Mouse (Mus musculus) Patski (cell line): ENCODE data around the gene Timp2. TPM values are rescaled to one million over a fixed set of nuclear protein-coding genes. Genes with fewer than 3 reads are reported as not detected.
A peak's percentile ranks its signal among the peaks of the same experiment; 100 is the strongest.

Experiments used
- ATAC-seq: fragments of 100-300 bp; one replicate; pipeline ENCODE4 v1.8.0; 2021
- CTCF ChIA-PET: fragments of 350-600 bp; sonication (Branson Sonifier 250); formaldehyde crosslinking; loops from one replicate; lab custom pipeline; 2022; ENCODE audit warnings: inconsistent platforms; lab: Charles Lee
- POLR2A ChIA-PET: fragments of 350-600 bp; sonication (Branson Sonifier 250); formaldehyde crosslinking; loops from one replicate; lab custom pipeline; 2022; ENCODE audit warnings: antibody characterized with exemption, inconsistent platforms; lab: Charles Lee
- DNase-seq: peaks from one replicate; pipeline ENCODE4 v3.0.0-alpha.2; 2011; ENCODE audit warnings: low read depth, low spot score
- H3K27me3 ChIP-seq: fragments of 371-371 bp; one replicate; pipeline ENCODE4 v1.5.1; 2021
- CTCF ChIP-seq: fragments of 100-300 bp; IDR thresholded peaks from one replicate; pipeline ENCODE4 v1.5.1; 2021
- in situ Hi-C: fragments of 300-500 bp; cut with MboI; formaldehyde crosslinking; loops from 3 replicates; pipeline ENCODE4 v1.11.1; 2018; ENCODE audit warnings: low pct_unique_long_range_greater_than_20kb, mixed read lengths
- polyA plus RNA-seq: library from polyadenylated mRNA; unstranded; gene quantifications from one replicate; pipeline ENCODE4 v1.2.3, GENCODE M21; 2021

The Timp2 gene
- polyA plus RNA-seq, 1 experiment from 2014 or later = 459 TPM

GRCm38 (mm10) chr11:118360491-118360890 is 5.0 kb upstream of the Timp2 start:
- ChIA-PET POLR2A (no interaction called here), CTCF (interaction anchor here (1.0 kb wide), 1 partner anchor 11 kb away, joined by 3 read pairs; no protein-coding TSS in a partner anchor)
- no peak for TF ChIP-seq CTCF
- no peaks in the 10 kb centered on the region for H3K27me3 ChIP-seq
- no peak for DNase-seq
- in situ Hi-C loops = no loop called here
- ATAC-seq = no peak

- DNase-seq (no peak), ATAC-seq (peak; percentile 89)
- TF ChIP-seq CTCF = no peak
- in situ Hi-C loops = no loop called here
- no peaks in the 10 kb centered on the region for H3K27me3 ChIP-seq
- ChIA-PET CTCF (no interaction called here), POLR2A (interaction anchor here (2.2 kb wide), 1 partner anchor 27 kb away, joined by 8 read pairs; no protein-coding TSS in a partner anchor)
Observed at GRCm38 (mm10) chr11:118355205-118355604, 335 bp downstream of the Timp2 start.

- H3K27me3 ChIP-seq = no peaks in the 10 kb centered on the region
- DNase-seq (no peak), ATAC-seq (peak; percentile 26)
- CTCF ChIA-PET = interaction anchor here (1.1 kb wide), 1 partner anchor 47 kb away, joined by 3 read pairs; the partner anchor contains the start of gene Lgals3bp
- in situ Hi-C loops = no loop called here
- POLR2A ChIA-PET = interaction anchor here (0.7 to 2.2 kb wide), 5 partner anchors 8 to 38 kb away, joined by 3 to 8 read pairs (median 4); no protein-coding TSS in a partner anchor
- TF ChIP-seq CTCF = no peak
Observed at GRCm38 (mm10) chr11:118354636-118355191, 826 bp downstream of the Timp2 start.

GRCm38 (mm10) chr11:118349494-118349893 is 6.0 kb downstream of the Timp2 start:
- POLR2A ChIA-PET = interaction anchor here (0.6 to 2.3 kb wide), 5 partner anchors 11 to 215 kb away, joined by 3 to 5 read pairs (median 3); no protein-coding TSS in a partner anchor
- H3K27me3 ChIP-seq = no peaks in the 10 kb centered on the region
- in situ Hi-C loops = no loop called here
- CTCF ChIA-PET = interaction anchor here (0.9 to 1.4 kb wide), 2 partner anchors 11 to 14 kb away, joined by 3 to 5 read pairs; no protein-coding TSS in a partner anchor
- DNase-seq = no peak
- no peak for ATAC-seq
- no peak for TF ChIP-seq CTCF

- POLR2A ChIA-PET = interaction anchor here (0.6 to 1.0 kb wide), 3 partner anchors 13 to 215 kb away, joined by 3 read pairs; no protein-coding TSS in a partner anchor
- ATAC-seq = no peak
- no peak for DNase-seq
- in situ Hi-C loops = no loop called here
- TF ChIP-seq CTCF = no peak
- CTCF ChIA-PET = no interaction called here
- H3K27me3 ChIP-seq = no peaks in the 10 kb centered on the region
Observed at GRCm38 (mm10) chr11:118348877-118349276, 6.7 kb downstream of the Timp2 start.

GRCm38 (mm10) chr11:118348419-118348818 is 7.1 kb downstream of the Timp2 start:
- DNase-seq (no peak), ATAC-seq (no peak)
- no peak for TF ChIP-seq CTCF
- ChIA-PET POLR2A (interaction anchor here (1.0 kb wide), 1 partner anchor 17 kb away, joined by 3 read pairs; no protein-coding TSS in a partner anchor), CTCF (no interaction called here)
- in situ Hi-C loops = no loop called here
- H3K27me3 ChIP-seq = no peaks in the 10 kb centered on the region

- no peak for ATAC-seq
- in situ Hi-C loops = no loop called here
- ChIA-PET CTCF (no interaction called here), POLR2A (no interaction called here)
- no peak for DNase-seq
- H3K27me3 ChIP-seq = no peaks in the 10 kb centered on the region
- no peak for TF ChIP-seq CTCF
Observed at GRCm38 (mm10) chr11:118347911-118348310, 7.6 kb downstream of the Timp2 start.

GRCm38 (mm10) chr11:118347391-118347790 is 8.1 kb downstream of the Timp2 start:
- no peak for DNase-seq
- TF ChIP-seq CTCF = no peak
- ChIA-PET CTCF (no interaction called here), POLR2A (no interaction called here)
- no peaks in the 10 kb centered on the region for H3K27me3 ChIP-seq
- ATAC-seq = no peak
- in situ Hi-C loops = no loop called here

GRCm38 (mm10) chr11:118346395-118347096 is 9.0 kb downstream of the Timp2 start:
- TF ChIP-seq CTCF = no peak
- CTCF ChIA-PET = no interaction called here
- POLR2A ChIA-PET = interaction anchor here (0.7 kb wide), 1 partner anchor 15 kb away, joined by 3 read pairs; no protein-coding TSS in a partner anchor
- DNase-seq (no peak), ATAC-seq (no peak)
- in situ Hi-C loops = no loop called here
- H3K27me3 ChIP-seq = no peaks in the 10 kb centered on the region

- no peak for TF ChIP-seq CTCF
Observed at GRCm38 (mm10) chr11:118345693-118346092, 9.8 kb downstream of the Timp2 start.

GRCm38 (mm10) chr11:118343629-118344028 is 11.9 kb downstream of the Timp2 start:
- in situ Hi-C loops = no loop called here
- ChIA-PET POLR2A (no interaction called here), CTCF (interaction anchor here (1.0 to 2.2 kb wide), 2 partner anchors 12 to 36 kb away, joined by 3 to 5 read pairs; no protein-coding TSS in a partner anchor)
- TF ChIP-seq CTCF = no peak
- no peaks in the 10 kb centered on the region for H3K27me3 ChIP-seq
- no peak for ATAC-seq
- no peak for DNase-seq

More at GRCm38 (mm10) chr11:118345693-118346092, 9.8 kb downstream of the Timp2 start:
- in situ Hi-C loops = no loop called here
- POLR2A ChIA-PET = no interaction called here
- no peak for ATAC-seq
- H3K27me3 ChIP-seq = no peaks in the 10 kb centered on the region
- DNase-seq = no peak
- CTCF ChIA-PET = no interaction called here
